Mouse (Mus musculus) gastrocnemius, postnatal 10 days (tissue): ENCODE measurements around the gene Gm43951. TPM values are rescaled to one million over a fixed set of nuclear protein-coding genes. Genes with fewer than 3 reads are reported as not detected.
"Not testable (repeated sequence)": the region's sequence is repeated elsewhere in the genome, so short reads cannot be mapped to it uniquely, and the experiment has no call there.

ENCODE experiments used
- DNase-seq: peaks from one replicate; pipeline ENCODE4 v3.0.0; 2021; ENCODE audit warnings: mixed read lengths
- total RNA-seq, 2 experiments: library from RNA; stranded (reverse); gene quantifications; 2 replicates each; pipeline ENCODE4 v1.2.3; 2021

The Gm43951 gene
- total RNA-seq, 2 experiments from 2014 or later = 0.31 to 0.45 TPM

DNA sequence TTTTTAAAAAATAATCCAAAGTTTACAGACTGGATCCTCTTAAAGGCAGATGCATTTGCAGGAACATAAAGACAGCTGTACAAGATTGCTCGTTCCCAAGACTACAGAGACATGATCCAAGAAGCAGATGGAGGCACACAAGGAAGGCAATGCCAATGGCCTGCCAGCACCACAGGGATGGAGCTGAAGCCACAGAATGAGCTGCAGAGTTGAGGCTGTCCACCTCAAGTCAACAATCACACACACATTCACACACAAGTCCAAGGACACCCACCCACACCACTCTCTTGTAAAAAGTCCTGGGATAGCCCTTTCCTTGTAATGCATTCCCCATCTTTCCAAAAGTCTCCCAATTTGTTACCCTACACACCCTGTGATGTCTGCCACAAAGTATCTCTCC, 3.2 kb downstream of the Gm43951 start:
- no peak for DNase-seq

GRCm38 (mm10) chr11:72196506-72196905, 10.1 kb downstream of the Gm43951 start:
- DNase-seq = no peak

DNA sequence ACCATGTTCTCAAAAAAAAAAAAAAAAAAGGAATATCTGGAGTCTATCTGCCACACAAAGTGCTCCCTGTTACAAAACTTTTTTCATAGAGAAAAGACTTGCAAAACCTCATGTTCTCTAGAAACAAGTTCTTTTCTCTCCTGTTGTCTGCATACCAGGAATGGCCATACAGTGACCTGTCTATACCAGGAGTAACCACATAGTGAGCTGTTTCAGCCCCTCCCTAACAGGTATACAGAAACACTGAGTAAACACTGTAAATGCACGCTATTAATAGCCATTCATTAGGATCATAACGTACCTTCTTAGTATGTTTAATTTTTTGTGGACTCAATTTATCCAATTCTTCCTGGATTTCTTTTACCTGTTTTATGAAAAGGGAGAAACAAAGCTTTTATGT, 12.4 kb downstream of the Gm43951 start:
- DNase-seq = no peak

DNA sequence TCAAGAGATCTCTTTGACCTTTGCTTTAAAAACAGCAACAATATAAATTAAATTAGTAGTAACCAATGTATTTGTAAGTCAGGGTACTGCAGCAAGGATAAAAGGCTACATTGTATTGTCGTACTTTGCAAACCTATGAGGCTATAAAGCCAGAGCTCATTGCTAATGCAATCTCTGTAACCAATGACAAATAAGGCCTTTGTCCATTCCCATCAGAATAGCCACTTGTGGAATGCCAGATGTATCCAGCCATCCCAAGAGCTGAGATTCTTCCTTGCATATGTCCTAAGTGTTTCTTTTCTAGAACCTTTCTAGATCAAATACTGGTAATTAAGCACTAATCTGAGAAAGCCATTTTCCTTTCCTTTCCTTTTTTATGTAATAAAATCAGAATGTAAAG, 15.8 kb downstream of the Gm43951 start:
- no peak for DNase-seq

DNA sequence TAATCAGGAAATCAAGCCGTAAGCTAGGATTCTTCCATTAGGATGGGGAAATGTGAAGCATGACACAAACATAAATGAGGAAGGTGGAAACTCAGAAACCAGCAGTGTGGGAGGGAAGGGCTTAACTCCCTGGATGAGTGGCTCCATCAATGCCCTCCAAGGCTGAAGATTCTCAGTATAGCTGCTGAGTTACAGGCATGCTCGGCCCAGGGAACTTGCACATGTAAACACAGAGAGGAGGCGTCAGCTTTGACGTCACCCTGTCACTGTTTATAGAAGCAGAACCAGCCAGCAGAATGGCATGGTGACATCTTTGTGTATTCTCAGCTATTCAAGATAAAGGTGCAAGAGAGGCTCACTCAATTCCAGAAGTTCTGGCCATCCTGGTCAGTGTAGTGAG, 22.4 kb downstream of the Gm43951 start:
- DNase-seq = no peak

DNA sequence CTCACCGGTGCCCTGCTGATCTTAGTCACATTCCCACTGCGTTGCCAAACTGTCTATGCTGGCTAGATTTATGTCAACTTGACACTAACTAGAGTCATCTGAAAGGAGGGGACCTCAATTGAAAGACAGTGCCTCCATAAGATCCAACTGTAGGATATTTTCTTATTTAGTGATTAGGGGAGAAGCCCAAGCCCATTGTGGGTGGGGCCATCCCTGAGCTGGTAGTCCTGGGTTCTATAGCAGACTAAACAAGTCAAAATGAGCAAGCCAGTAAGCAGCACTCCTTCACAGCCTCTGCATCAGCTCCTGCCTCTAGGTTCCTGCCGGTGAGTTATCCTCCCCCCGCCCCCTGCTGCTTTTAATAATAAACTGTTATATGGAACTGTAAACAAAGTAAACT, 25.5 kb downstream of the Gm43951 start:
- no peak for DNase-seq

DNA sequence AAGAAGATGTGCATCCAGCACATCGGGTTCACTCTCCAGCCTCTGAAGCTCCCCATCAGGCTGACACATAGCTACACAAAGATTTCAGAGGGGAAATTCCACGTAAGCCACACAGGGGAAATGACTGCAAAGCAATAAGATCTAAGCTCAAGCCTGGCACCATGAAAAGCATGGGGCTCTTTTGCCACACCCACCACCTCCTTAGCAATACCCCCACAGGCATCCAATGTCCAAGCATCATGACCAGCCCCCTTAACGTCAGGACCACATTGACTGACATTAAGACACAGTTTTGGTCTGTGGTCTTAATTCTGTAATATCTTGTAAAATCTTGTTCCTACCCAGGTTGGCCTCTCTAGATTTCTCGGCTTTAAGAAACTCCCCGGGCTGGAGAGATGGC, 26.1 kb downstream of the Gm43951 start:
- DNase-seq = no peak

- DNase-seq = no peak
These were observed 30.1 kb downstream of the Gm43951 start for GRCm38 (mm10) chr11:72176553-72176952.

DNA sequence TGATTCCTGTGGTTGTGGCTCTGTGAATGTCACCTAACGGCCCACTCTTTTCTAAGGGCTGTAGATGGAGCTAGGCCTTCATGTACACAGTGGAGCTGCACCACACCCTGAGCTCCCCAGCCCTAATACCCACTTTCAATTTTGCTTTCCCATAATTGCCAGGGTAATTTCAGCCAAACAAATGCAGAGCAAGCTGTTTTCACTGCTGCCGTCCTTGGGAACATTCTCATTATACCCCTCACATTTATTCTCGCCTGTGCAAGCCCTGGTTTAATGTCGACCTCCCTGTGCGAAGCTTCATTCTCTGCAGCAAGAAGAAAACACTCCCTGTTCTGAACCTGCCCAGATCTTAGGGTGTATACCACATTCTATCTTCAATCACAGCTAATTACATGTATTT, 30.7 kb downstream of the Gm43951 start:
- no peak for DNase-seq

- DNase-seq = no peak
These were observed 31.9 kb downstream of the Gm43951 start for GRCm38 (mm10) chr11:72174721-72175120.

GRCm38 (mm10) chr11:72173506-72173905, 33.1 kb downstream of the Gm43951 start:
- no peak for DNase-seq

GRCm38 (mm10) chr11:72171906-72172305, 34.7 kb downstream of the Gm43951 start:
- DNase-seq = not testable (repeated sequence)

DNA sequence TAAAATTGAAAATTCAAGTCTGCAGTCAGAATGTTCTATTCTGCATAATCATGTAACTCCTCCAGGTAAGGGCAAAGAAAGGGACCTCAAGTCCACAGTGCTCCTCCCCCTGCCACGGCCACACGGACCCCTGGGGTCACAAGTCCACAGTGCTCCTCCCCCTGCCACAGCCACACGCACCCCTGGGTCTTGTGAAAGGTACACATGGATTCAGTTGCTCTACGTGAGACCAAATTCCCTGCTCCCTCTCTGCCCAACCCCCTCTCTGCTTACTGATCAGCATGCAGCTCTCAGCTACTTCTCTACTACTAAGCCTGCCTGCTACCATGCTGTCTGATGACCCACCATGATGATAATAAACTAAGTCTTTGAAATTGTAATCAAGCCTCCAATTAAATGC, 36.8 kb downstream of the Gm43951 start:
- no peak for DNase-seq

DNA sequence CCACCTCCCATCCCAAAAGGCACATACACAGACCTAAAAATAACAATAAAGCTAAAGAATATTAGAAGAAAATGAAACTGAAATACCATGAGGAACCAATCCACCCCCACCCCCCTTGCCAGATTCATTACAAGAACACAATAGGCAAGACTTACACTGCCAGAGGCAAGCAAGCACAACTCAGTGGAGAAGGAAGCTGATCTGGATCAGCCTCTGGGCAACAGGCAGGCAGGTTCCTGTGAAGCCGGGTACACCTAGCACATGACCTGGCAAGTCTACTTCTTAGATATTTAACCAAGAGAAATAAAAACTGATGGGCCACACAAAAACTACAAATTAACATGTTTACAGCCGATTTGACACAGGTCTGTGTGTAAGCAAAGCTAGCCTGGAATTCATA, 43.4 kb downstream of the Gm43951 start:
- no peak for DNase-seq

DNA sequence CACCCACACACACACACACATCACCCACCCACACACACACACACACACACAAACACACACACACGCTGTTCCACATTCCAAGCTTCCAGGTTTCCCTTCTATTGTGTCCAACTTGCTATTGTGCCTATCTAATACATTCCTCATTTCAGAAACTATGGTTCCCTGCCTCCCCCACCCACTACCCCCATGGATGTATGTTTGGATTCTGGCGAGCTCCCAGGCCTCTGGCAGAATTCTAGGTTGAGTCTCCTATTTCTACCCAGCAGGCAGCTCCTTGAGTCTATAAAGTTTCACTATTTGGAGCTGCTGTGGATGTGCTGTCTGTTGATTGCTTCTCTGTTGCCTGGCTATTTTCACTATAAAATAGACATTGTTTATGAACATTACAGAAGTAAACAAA, 50.0 kb downstream of the Gm43951 start:
- DNase-seq = no peak

GRCm38 (mm10) chr11:72155981-72156428, 50.6 kb downstream of the Gm43951 start:
- DNase-seq = no peak

GRCm38 (mm10) chr11:72155186-72155980, 51.3 kb downstream of the Gm43951 start:
- DNase-seq = no peak

Other genes starting within 250 kb of the Gm43951 start
- under 1 TPM; 0.16 to 0.23 TPM for gene Aipl1, start 169.3 kb downstream of the Gm43951 start, total RNA-seq
- 10 to 100 TPM in 1 of 2 experiments, 1 to 10 TPM in 1; 9.8 to 12.4 TPM for gene Pimreg, start 164.8 kb downstream of the Gm43951 start, total RNA-seq
- gene Pitpnm3, start 71.1 kb downstream of the Gm43951 start, total RNA-seq = 1 to 10 TPM; 2.2 to 2.5 TPM
- 1 to 10 TPM; 2.0 to 5.6 TPM for gene 4933427D14Rik, start 619 bp upstream of the Gm43951 start, total RNA-seq
- gene Txndc17, start 707 bp upstream of the Gm43951 start, total RNA-seq = 10 to 100 TPM; 37.9 to 40.3 TPM
- 1 to 10 TPM; 8.2 to 9.2 TPM for gene Med31, start 8.8 kb upstream of the Gm43951 start, total RNA-seq
- 10 to 100 TPM in 1 of 2 experiments, under 1 TPM in 1; 0.33 to 10.5 TPM for gene Slc13a5, start 60.4 kb upstream of the Gm43951 start, total RNA-seq
- gene Xaf1, start 94.8 kb upstream of the Gm43951 start, total RNA-seq = 1 to 10 TPM; 9.3 to 9.8 TPM
- gene Fbxo39, start 107.6 kb upstream of the Gm43951 start, total RNA-seq = not detected
- gene Tekt1, start 155.6 kb upstream of the Gm43951 start, total RNA-seq = 1 to 10 TPM; 1.2 to 1.4 TPM
- gene Smtnl2, start 204.9 kb upstream of the Gm43951 start, total RNA-seq = 100 to 1,000 TPM; 145 to 153 TPM
- gene Ggt6, start 228.7 kb upstream of the Gm43951 start, total RNA-seq = under 1 TPM in 1 of 2 experiments, not detected in 1; 0.28 TPM
- gene Mybbp1a, start 234.5 kb upstream of the Gm43951 start, total RNA-seq = 10 to 100 TPM; 74.5 to 75.9 TPM